Mouse (Mus musculus) MEL (cell line): ENCODE results near the gene Slc45a1.

ENCODE experiments used
- CTCF ChIP-seq, 3 experiments: IDR thresholded peaks in 2 of 3; conservative IDR thresholded peaks in 1 of 3; 2 replicates each; pipeline ENCODE4 v1.5.1; 2011 to 2012; ENCODE audit warnings: low read length in 3 of 3, low read depth in 2 of 3, mild to moderate bottlenecking in 2 of 3, improper control_type of control experiment in 1 of 3, inconsistent platforms in 1 of 3, mixed read lengths in 1 of 3, moderate library complexity in 1 of 3; ENCODE audit not compliant: control insufficient read depth in 1 of 3, insufficient read depth in 1 of 3, poor library complexity in 1 of 3, severe bottlenecking in 1 of 3
- EP300 ChIP-seq, 2 experiments: IDR thresholded peaks; 2 replicates each; pipeline ENCODE4 v1.6.1; 2011; ENCODE audit warnings: improper control_type of control experiment in 2 of 2, low read length in 2 of 2, low read depth in 1 of 2, mild to moderate bottlenecking in 1 of 2
- POLR2A ChIP-seq, 2 experiments: IDR thresholded peaks; 2 replicates each; pipeline ENCODE4 v1.6.1; 2011 to 2012; ENCODE audit warnings: low read length in 2 of 2, mild to moderate bottlenecking in 2 of 2, control low read depth in 1 of 2, improper control_type of control experiment in 1 of 2, low read depth in 1 of 2, moderate library complexity in 1 of 2; ENCODE audit not compliant: control insufficient read depth in 1 of 2, insufficient read depth in 1 of 2, poor library complexity in 1 of 2
- TBP ChIP-seq: IDR thresholded peaks from 2 replicates; pipeline ENCODE4 v1.8.0; 2011; ENCODE audit warnings: low read depth, low read length, improper control_type of control experiment

- no peak for TF ChIP-seq POLR2A (IDR thresholded peaks at IDR 0.05; ENCODE audit: control insufficient read depth in 1 of 2, insufficient read depth in 1 of 2, low read depth in 1 of 2, low read length in 2 of 2, poor library complexity in 1 of 2)
- TF ChIP-seq EP300 (IDR thresholded peaks at IDR 0.05; ENCODE audit: low read depth in 1 of 2, low read length in 2 of 2), result no peak
- no peak for TF ChIP-seq CTCF (IDR thresholded peaks at IDR 0.05 in 2 of 3, conservative IDR thresholded peaks at IDR 0.05 in 1 of 3; ENCODE audit: control insufficient read depth in 1 of 3, insufficient read depth in 1 of 3, low read depth in 2 of 3, low read length in 3 of 3, poor library complexity in 1 of 3, severe bottlenecking in 1 of 3)
- no peak for TF ChIP-seq TBP
These were observed 43.3 kb downstream of the Slc45a1 start for GRCm38 (mm10) chr4:150608670-150609069.
